Mouse (Mus musculus): ENCODE measurements around the gene Slc52a3.
A peak's percentile ranks its signal among the peaks of the same experiment; 100 is the strongest.

Slc52a3 gene

GRCm38 (mm10) chr2:151999669-152000290, 3.5 kb downstream of the Slc52a3 start:
- no peak for DNase-seq

DNA sequence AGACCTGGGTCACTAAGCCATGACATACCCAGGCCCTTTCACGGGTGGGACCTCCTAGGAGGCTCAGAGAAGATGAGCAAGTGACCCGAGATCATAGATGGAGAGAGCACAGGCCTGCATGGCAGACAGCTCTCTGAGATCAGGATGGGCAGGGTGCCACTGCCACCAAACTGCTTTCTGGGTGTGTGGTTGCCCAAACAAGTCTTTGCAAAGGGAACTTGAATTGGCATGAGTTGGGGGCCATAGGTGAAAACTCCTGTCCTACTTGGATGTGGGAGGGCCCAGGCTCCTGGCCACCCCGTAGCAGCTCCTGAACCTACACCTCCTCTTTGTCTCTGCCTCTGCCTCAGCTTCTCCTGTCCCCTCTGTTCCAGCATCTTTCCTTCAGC, 4.0 kb downstream of the Slc52a3 start:
- DNase-seq = no peak

DNA sequence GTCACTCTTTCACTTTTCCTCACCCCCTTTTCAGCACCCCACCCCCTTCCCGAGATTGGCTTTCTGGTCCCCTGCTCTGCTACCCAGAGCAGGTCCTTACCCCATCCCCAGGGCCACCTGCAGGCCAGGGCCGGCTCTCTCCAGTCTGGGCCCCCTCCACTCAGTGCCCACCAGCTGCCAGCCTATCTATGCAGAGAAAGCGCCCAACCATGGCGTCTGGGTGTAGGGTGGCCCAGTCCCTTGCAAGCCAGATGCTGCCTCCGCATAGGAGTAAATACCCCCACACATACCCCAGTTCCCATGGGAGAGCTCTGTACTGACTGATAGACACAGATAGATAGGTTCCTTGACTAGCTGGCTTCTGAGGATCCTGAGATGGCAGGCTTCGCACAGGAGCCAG, 4.4 kb downstream of the Slc52a3 start:
- no peak for DNase-seq

DNA sequence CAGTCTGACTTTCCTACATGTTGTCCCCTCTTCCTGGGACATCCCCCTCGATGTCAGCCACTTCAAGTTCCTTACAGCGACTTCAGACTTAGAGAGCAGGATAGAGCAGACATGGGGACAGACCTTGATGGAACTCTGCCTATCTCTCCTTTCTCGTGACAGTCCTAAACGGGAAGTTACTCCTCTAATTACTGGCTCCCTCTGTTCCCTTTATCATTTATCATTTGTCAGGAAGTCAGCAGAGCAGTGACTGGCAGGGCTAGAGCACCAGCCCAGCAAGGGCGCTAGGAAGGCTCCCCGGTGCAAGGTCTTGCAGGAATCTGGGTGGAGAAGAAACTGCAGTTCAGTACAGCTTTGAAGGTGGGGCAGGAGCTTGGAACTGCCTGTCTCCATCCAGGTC, 6.2 kb downstream of the Slc52a3 start:
- DNase-seq = no peak

DNA sequence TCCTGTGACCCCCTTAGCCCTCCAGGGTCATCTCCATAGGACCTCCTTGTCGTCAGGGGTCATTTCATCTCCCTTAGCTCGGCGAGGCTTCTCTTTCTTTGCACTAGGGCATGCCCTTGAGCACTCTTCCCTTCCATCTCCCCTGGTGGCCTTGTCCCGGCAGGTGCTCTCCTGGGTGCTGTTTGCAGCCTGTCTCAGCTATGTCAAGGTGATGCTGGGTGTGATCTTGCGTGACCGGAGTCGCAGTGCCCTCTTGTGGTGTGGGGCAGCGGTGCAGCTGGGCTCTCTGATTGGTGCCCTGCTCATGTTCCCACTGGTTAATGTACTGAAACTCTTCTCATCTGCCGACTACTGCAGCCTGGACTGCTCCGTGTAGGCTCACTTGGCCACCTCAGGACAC, 11.5 kb downstream of the Slc52a3 start:
- DNase-seq = no peak

- DNase-seq = no peak
Observed at GRCm38 (mm10) chr2:152009061-152009779, 12.9 kb downstream of the Slc52a3 start.

- no peak for DNase-seq
Observed at GRCm38 (mm10) chr2:152010251-152010650, 13.9 kb downstream of the Slc52a3 start.

DNA sequence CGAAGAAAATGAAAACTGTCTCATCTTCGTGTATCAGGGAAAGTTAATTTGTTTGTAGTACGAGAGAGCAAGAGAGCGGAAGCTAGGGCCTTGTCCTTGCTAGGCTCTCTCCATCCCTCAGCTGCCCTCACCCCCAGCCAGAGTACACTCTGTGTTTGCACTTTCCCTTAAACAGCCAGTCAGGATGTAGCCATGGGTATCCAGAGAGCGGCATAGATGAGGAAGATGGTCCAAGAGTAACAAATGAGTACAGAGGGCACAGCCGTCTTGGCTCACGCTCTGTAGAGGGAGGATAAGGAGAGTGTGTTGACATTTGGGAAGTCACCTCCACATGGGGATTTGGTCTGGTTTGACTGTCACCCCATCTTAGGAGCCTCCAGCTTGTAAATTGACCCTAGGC, 14.3 kb downstream of the Slc52a3 start:
- DNase-seq = no peak

GRCm38 (mm10) chr2:152011724-152012123, 15.4 kb downstream of the Slc52a3 start:
- no peak for DNase-seq

GRCm38 (mm10) chr2:152012222-152012621, 15.9 kb downstream of the Slc52a3 start:
- no peak for DNase-seq

- DNase-seq = no peak
Observed at GRCm38 (mm10) chr2:152012701-152013100, 16.4 kb downstream of the Slc52a3 start.

- DNase-seq = no peak
Observed at GRCm38 (mm10) chr2:152015997-152016396, 19.7 kb downstream of the Slc52a3 start.

DNA sequence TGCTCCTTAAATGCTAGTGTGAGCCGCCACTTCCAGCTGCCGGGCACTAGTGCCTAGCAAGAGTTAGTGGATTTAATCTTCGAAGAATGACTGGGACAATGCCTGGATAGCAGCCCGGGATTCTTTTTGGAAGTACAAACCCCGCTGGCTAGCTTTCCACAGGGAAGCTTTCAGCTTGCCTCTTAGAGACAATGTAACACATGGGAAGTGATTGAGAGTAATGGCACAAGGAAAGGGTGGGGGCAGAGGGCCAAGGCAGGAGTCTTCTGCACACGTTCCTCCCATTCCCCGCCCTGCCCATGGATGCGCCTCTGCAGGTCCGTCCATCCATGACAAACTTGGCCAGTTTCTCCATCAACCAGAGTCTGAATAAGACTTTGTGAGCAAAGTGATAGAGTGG, 20.4 kb downstream of the Slc52a3 start:
- DNase-seq = no peak

DNA sequence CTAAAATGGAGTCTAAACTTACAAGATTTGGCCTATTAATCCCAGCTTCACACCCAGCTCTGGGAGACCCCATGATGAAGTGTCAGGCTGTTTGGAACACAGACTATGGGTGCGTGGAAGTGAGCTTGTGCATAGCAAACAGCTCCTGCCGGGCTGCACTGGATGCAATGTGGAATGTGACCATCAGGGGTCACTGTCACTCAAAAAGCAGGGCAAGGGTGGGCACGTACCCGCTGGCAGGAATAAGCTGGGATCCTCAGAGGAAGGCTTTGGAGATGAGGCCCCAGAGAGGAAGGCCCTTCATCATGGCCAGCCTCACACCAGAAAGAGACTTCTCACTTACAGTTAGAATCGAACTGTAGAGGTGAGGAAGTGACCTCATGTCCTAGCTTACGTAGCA, 23.9 kb downstream of the Slc52a3 start:
- peak; percentile 20 for DNase-seq

DNA sequence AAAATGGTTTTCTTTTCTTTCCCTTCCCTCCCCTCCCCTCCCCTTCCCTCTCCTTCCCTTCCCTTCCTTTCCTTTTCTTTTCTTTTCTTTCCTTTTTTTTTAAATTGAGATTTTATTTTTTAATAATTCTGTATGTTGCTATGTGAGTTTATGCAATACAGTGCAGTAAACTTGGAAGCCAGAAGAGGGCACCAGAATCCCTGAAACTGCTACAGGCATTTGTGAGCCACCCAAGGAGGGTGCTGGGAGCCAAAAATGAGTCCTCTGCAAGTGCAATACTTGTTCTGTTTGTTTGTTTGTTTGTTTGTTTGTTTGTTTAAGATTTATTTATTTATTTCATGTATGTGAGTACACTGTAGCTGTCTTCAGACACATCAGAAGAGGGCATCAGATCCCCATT, 25.7 kb downstream of the Slc52a3 start:
- no peak for DNase-seq

GRCm38 (mm10) chr2:152024883-152025422, 28.6 kb downstream of the Slc52a3 start:
- DNase-seq = no peak

DNA sequence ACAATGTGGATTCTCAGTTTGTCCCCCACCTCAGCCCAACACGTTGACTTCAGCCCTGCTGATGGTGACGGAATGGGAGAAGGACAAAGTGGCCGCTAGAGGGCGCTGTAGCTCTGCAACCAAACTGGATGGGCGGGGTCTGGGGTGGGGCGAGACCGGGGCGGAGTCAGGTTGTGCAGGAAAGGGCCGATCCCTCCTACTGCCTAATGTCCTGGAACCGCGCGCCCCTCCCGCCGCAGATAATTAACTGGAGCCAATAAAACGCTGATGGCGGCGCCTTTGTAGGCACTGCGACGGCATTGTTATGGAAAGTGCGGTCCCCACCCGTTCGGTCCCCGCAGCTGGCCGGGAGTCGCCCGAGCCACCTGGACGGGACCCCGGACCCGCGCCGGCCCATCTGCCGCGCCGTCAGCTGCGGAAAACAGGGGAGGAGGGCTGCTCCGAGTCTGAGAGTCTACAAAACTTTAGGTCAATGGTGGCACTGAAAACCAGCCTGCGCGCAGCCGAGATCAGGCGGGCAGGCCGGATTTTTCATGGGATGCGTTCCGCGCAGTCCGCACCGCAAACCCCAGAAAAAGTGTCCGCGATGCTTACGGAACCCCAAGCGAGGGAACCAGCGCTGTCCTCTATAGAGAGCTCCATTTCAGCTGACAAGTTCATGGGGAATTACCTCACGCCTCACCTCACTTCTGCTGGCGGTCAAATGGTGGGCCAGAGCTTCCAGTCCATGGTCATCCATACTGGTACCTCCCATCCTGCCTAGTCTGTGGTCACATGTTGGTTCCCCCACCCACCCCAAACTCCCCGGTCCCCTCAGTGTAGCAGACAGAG, 33.2 kb downstream of the Slc52a3 start:
- peak; percentile 85 for DNase-seq

DNA sequence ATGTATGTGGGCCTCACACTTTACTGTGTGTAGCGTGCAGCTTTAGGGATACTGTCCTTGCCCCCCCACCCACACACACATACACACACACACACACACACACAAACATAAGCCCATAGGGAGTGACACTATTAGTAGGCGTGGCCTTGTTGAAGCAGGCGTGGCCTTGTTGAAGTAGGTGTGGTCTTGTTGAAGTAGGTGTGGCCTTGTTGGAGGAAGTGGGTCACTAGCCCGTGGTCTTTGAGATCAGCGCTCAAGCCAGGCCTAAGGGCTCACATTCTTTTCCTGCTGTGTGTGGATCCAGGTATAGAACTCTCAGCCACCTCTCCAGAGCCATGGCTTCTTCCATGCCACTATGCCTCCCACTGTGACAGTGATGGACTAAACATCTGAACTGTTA, 34.7 kb downstream of the Slc52a3 start:
- DNase-seq = no peak

DNA sequence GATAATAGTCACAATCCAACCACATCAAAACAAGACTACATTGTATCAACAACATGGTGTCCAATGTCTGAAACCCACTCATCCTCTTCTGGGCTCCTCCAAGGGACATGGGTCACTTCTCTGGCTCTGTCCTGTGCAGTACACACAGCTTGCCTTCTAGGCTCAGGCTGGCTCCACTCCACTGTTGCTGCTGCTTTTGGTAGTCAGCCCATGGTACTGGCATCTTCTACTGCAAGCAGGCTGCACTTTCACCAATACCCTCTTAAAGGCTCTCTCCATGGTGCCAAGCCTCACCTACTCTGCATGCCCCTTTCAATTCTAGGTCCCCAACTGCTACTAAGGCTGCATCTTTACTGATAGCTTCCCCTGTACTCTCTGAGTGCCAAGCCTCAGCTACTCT, 43.8 kb downstream of the Slc52a3 start:
- DNase-seq = no peak

- no peak for DNase-seq
Observed at GRCm38 (mm10) chr2:152047116-152048002, 51.0 kb downstream of the Slc52a3 start.

DNA sequence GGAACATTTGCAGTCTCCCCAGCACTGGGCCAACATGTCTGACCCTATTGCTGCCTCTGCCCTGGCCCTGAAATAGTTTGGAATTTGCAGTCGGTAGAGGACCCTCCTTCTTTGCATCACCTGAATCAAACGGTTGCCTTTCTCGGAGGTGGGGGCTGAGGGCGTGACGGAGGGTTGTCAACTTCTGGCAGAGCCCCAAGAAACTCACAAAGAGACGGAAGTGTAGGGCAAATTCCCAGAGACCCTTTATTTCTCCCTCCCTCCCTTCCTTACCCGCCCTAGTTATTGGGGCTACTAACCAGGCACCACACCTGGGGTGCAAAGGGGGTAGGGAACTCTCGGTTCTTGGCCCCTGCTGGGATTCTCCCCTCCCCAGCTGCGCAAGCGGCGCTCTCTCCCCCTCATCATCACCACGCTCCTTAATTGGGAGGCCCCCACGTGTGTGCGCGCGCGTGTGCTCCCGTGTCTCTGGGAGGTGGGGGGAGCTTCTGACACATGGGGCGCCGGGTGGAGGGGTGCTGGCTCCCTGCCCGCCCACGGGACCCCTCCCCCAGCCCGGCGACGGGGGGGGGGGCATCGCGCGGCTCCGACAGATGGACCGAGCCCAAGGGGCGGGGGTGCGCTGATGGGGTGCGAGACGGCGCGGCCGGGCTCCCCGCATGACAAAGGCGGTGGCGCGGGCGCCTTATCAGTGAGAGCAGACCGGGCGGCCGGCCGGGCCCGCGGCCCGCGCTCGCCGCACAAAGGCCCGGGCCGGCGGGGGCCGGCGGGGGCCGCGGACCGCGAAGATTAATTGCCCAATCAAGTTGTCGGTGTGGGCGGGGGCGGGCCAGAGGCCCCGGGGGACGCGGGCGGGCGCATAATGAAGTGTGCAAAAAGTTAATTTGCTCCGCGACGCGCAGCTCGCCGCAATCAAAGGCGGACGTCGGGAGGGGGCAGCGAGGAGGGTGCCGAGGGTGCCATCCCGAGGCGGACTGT, 52.0 kb downstream of the Slc52a3 start:
- DNase-seq = no peak

Data from cerebellum, adult 11 months (tissue).